Comparison of ENCODE assay signal across 20 mouse cellular contexts in the genomic region with DNA sequence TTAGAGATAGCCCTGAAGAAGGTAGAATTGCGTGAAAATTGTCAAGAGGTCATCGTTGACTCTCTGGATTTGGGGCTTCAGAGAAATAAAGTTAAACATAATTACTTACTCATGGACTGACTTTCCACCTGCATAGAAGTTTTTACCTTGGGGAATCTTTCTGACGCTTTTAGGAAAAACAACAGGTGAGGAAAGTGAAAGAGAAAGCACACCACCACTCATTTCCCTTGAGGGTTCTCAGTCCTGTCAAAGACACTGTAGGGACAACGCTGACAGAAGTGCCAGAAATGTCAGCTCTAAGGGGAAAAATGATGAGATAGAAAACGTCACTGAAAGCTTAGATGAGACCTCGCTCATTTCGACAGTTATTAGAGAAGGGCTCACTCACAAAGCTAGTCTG.
"Had no signal": no experiment of that assay in that cellular context is flagged by ENCODE, and none has a peak within 500 bp of the region (broad histone marks: within the 10 kb centered on the region; RNA-seq: fewer than 3 reads in every experiment).

No protein-coding gene starts in this region.

- H3K27ac ChIP-seq: midbrain, embryonic 10.5 days; midbrain, embryonic 12.5 days; neural tube, embryonic 13.5 days; neural tube, embryonic 15.5 days; stomach, embryonic 15.5 days; stomach, postnatal 0 days had no signal

- H3K4me1 ChIP-seq: stomach, embryonic 15.5 days had no signal

- H3K27me3 ChIP-seq: midbrain, embryonic 12.5 days; neural tube, embryonic 13.5 days; neural tube, embryonic 15.5 days; stomach, embryonic 15.5 days had no signal

- H3K4me3 ChIP-seq: midbrain, embryonic 10.5 days; midbrain, embryonic 12.5 days; myocyte; neural tube, embryonic 13.5 days; neural tube, embryonic 15.5 days; stomach, embryonic 15.5 days had no signal

- DNase-seq: lung, adult 18-20 months; lung, embryonic 14.5 days; lung, postnatal 10 days; lung, postnatal 4 days; midbrain, embryonic 14.5 days; retina, postnatal 1 day; right cerebral cortex, adult 18-20 months; right cerebral cortex, postnatal 25 days; right cerebral cortex, postnatal 4 days; spleen, adult 18-20 months; thymus, adult 2 months; thymus, postnatal 25 days; thymus, postnatal 4 days had no signal

- H3K36me3 ChIP-seq: stomach, embryonic 15.5 days had no signal

- H3K9ac ChIP-seq: lung, embryonic 14.5 days; midbrain, embryonic 12.5 days; neural tube, embryonic 13.5 days; neural tube, embryonic 15.5 days; stomach, embryonic 15.5 days had no signal

- H3K9me3 ChIP-seq: midbrain, embryonic 10.5 days; midbrain, embryonic 12.5 days; neural tube, embryonic 13.5 days; neural tube, embryonic 15.5 days; stomach, embryonic 15.5 days had no signal

- H3K4me2 ChIP-seq: lung, embryonic 14.5 days; midbrain, embryonic 12.5 days; neural tube, embryonic 13.5 days; neural tube, embryonic 15.5 days; stomach, embryonic 15.5 days had no signal
